Mouse (Mus musculus): ENCODE data around the gene 5730596B20Rik.

The 5730596B20Rik gene

DNA sequence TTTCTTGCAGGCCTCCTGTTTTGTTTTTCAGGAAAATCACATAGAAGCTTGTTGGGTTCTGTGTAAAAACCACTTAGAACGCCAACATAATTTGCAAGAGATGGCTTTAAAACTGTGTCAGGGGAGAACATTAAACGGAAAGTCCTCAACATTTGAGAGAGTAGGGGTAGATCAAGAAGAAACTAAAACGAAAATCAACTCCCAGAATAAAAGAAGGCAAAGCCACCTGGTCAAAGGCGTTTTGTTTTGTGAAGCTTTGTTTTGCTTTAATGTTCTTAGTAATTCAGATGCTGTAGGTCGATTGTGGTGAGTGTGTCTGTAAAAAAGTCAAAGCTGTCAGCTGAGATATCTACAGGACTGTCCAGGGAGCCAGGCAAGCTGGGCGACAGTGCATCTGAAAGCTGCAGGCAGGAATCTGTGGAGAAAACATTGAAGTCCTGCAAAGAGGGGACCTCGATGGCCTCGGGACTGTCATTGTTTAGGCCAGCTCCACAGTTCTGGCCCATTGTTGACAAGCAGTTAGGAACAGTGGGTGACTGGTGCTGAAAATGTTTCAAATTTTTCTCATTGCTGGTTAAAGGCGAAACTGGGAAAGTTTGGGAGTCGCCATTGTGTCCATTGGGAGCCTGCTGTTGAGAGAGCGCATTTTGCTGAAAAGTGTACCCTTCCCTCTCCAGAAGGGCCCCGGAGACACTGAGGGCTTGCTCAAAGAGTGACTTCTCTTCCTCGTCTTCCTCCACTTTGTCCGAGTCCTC is 14.5 kb upstream of the 5730596B20Rik start:
- no peak for DNase-seq (ENCODE audit: low read depth)

DNA sequence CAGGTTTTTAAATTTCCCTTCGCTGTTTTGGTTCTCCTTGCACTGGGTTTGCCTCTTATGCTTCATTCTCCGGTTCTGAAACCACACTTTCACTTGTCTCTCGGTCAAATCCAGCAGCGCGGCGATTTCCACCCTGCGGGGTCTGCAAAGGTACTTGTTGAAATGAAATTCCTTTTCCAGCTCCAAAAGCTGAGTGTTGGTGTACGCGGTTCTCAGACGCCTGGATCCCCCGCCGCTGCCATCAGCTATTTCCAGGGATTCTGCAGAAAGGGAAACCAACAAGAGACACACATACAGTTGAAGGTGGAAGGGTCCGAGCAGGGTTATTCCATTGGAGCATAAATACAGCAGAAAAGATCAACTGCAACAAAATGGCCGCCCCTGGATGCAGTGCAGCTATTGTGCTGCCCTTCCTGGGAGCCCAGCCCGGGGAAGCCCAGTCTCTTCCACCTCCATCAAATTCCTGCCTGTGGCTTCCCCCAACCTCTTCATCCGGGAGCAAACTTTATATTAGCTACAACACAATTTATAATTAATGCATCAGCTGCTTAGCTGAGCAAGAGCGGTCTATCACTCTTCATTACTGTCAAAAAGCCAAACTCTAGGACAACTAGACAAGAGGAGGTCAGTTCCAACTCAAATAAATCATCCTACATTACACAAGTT is 13.8 kb upstream of the 5730596B20Rik start:
- no peak for DNase-seq (ENCODE audit: low read depth)

DNA sequence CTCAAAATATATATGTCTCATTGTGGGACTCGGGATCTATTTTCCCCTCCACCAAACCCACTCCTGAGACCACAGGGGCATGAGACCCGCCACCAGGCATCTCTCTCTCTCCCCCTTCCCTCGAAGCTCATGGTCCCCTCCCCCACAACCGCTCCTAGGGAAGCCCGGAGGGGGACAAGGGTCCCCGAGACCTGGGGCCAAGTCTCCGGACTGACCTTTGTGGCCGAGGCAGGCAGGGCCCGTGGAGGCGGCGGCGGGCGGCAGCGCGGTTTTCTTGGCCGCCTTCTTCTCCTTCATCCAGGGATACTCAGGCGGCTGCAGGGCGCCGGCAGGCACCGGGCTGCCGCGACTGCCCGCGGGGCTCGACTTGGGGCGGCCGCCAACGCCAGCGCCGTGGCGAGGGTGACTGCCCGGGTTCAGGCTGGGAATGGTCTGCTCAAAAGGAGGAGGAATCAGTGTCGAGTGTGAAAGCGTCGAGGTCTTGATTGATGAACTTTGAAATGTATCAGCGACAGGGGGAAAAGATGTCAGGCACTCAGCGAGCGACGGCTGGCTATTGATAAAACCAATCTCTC is 13.2 kb upstream of the 5730596B20Rik start:
- no peak for DNase-seq (ENCODE audit: low read depth)

DNA sequence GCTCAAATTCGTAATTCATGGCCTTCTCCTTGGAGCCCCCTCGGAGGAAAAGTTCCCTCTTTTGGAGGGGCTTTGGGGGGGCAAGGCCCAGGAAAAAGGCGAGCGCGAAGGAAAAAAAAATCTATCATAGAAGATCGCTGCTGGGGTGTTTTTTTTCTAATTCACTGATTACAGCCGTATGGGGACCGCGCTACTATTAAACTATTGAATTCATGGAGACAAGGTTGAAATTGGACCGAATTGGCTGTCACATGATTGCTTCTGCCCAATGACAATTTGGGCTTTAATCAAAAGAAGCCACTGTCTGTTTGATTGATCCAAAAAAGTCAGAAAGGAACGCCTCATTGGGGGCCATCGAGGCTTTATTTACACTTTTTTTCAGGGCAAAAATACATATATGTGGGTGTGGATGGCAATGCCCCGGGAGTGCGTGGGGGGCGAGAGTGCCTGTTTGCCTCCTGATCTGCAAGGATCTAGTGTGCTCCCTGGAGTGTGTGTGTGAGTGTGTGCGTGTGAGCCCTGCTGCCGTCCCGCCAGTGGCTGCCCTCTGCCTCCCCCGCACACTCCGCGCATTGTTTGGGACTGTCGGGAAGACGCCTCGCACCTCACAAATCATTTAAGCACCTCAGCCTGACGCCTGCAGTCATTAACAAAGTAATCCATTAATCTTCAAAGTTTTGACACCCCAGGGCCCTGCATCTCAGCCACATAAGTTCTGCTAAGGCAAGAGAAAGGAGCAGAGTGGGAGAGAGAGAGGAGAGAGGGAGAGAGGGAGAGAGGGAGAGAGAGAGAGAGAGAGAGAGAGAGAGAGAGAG is 12.5 kb upstream of the 5730596B20Rik start, which contains the start of gene Hoxa2:
Gene Hoxa2 (minus strand): TSS at position 206 of the 815 bp plus-strand sequence.
- no peak for DNase-seq (ENCODE audit: low read depth)

DNA sequence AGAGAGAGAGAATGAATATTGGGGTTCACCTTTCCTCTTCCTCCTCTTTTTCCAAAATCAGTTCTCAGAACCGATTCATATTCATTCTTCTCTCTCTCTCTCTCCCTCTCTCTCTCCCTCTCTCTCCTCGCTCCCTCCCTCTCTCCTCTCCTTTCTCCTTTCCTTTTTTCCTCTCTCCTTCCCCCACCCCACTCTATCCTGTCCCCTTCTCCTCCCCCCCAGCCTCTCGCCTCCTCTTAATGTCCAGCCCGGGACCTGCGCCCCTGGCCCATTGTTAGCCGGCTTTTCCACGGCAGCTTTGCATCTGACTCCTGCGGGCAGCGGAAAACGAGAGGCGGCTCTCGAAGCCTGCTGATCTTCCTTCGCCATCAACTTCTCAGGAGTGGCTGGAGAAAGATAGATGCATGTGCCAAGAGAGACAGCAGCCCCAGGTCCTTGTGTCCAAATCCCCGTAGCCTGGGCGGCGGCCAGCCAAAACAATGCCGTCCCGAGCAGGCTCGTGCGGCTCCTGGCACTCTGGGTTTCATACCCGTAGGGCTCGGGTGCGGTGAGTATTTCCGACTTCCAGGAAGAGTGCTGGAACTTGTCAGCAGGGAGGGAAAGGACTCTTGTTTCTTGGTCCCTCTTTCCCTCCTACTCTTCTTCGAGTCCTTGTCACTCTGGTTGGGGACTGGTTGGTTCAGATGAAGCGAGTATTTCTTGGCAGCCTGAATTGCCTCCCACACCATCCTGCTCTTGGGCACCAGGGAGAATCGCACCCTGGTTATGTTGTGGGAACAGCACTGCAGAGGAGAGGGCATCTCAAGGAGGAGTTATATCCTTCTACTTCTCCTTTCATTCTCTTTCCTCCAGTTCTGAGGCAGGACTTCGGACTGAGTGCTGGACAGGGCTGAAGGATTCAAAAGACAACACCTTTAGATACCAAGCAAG is 11.6 kb upstream of the 5730596B20Rik start:
- no peak for DNase-seq (ENCODE audit: low read depth)

DNA sequence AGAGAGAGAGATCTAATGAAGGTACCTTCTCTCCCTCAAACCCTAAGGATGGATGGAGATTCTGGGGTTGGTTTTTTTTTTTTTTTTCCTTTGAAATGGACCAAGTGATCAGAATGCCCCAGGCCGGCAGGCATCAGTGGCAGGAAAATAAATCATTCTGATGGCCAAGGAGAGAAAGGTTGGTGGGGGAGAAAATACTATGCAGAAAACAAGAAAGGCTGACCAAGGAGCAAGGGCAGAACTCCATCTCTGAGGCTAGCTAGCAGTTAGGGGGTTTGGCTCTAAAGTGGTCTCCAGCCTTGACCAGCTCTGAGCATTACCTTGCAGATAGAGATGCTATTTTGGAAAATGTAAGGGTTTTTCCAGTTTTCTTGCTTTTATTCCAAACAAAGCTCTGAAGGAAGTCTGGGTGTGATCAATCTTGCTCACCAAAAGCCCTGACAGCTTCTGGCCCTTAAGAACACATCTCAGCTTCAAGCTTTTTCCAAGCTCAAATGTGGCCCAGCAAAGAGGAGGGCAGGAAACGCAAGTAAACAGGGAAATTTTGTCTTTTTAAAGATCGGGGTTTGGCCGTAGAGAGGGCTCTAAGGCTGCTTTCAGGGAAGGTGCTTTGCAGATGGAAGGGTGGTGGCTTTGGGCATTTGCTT is 10.7 kb upstream of the 5730596B20Rik start:
- DNase-seq (ENCODE audit: low read depth), result no peak

DNA sequence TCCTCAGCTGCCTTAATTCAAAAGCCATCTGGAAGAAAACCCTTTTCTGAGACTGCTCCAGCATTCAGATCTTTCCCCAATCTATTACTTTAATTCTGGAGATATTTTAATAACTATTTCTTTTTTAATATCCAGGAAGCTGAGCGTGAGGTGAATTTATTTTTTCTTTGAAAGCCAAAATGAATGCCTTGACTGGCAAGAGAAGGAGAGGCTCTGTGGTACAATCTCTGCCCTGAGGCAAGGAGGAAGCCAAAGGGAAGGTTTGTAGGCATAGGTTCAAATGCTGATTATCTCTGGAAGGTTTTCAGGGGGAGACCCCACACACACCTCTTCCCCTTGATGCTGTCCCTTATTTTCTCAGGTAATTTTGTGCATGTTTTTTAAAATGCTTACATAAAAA is 10.1 kb upstream of the 5730596B20Rik start:
- DNase-seq (ENCODE audit: low read depth), result no peak

DNA sequence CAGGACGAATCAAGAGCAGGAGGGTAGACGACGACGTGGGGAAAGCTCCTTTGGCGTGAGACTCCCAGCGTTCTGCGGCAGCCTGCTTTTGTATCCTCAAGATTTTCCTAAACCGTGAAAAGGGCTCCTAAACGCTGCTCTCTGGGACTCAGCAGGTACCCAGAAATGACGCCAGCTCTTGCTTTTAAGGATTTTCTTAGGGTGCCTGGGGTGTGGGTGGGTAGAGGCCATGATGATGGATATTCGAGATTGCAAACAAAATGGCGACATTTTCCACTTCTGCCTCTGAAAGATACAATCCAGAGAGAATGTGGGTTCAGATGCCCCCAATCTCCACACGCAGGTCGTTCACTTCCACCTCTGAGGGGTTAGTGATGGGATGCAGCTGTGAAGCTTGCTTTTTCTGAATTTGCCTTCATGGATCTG is 9.5 kb upstream of the 5730596B20Rik start:
- DNase-seq (ENCODE audit: low read depth), result no peak

DNA sequence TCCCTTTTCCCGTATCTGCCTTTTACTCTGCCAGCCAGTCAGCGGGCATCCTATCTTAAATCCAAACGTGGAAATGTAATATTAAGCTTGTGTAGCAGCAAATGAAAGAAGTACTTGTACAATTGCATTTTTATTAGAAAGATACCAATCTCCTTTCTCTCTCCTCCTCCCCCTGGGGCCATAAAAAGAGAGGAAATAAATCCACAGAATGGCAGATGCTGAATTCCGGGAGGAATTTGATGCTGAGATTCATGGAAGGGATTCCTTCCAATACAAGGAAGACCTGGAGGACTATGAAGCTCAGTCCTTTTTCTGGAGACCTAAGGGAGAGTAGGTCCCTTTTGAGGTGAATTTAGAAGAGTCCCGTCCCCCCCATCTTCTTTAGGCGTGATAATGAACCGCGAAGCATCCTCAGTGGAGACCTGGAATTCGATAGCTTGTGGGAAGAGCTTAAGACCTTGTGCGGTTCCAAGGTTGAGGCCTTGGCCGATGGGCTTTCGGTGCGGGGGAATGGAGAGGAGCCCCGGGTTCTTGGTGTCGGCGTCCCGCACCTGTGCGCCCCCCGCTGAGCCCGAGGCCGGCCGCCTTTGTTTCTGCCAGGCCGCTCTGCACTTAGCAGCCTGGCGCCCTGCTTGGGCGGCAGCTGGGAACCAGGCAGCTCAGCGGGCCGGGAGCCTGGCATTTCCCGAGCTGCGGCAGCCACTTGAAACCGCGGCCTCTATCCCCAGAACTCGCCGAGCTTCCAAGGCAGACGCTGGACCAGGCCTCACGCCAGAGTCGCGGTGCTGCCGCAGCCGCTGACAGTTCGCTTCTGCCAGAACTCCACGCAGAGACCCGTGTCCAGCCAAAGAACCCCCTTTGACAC is 8.9 kb upstream of the 5730596B20Rik start:
- no peak for DNase-seq (ENCODE audit: low read depth)

DNA sequence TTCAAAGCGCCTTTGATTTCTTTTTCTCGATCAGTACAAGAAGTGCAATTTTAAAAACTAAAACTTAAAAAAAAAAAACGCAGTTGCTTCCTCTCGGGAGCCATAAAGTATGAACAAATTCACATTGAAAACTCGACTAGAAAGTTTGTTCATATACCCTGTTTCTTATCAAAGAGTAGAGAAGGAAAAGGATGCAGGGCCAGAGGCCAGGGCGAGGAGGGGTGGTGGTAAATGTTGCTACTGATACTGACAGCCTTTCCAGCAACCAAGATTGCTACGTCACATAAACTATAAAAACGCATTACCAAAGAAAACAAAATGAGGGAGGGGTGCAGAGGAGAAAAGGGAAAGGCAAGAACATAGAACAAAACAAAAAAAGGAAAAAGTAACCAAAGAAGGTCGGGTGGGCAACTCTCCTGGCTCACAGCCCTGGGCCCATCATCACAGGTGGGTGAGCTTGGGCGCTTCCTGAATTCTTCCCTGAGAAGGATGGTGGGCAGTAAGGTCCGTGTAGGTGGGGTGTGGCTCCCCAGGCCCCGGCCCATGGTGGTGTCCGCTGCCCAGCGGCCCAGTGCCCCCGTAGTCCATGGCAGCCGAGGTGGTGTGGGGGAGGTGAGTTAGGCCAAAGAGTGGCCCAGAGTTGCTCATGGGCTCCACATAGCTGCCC is 7.7 kb upstream of the 5730596B20Rik start:
- DNase-seq (ENCODE audit: low read depth), result no peak

DNA sequence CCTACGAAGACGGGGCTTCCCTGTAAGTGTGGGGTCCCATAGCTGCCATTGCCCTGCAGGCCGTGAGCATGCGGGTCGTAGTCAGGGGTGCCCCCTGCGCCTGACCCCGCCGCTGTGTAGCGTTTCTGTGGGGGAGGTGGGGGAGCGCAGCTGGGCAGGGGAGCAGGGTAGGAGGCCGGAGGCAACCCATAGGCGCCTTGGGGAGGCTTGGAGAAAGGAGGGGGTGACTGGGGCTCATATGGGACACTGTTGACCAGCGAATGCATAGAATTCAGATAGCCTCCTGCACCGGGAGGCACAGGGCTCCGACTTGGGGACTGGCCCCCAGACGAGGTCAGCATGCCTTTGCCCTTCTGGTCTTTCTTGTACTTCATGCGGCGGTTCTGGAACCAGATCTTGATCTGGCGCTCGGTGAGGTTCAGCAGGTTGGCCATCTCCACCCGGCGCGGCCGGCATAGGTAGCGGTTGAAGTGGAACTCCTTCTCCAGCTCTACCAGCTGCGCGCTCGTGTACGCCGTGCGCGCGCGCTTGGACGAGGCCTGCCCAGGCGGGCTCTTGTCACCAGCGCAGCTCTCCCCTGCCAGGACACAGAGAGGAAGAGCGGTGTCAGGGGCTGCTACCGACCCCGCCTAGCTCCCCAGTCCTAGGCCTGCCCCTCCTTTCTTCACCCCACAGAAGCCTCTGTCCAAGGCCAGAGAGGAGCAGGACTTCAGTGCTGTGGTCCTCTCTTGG is 7.0 kb upstream of the 5730596B20Rik start:
- DNase-seq (ENCODE audit: low read depth), result no peak

DNA sequence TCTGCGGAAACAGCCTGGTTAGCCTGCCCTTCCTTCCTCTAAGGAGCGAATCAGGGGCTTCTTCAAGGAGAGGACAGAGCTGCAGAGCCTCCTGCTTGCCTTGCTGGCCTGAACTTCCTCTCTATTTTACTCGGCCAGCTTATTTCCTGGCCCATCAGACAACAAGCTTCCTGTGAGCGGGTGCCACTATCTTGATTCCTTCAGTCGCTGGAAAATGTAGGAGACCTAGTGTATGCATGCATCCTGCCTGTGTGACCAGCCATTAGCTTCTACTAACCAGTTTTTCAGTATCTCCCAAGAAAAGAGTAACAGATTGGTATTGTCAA is 6.4 kb upstream of the 5730596B20Rik start:
- no peak for DNase-seq (ENCODE audit: low read depth)

DNA sequence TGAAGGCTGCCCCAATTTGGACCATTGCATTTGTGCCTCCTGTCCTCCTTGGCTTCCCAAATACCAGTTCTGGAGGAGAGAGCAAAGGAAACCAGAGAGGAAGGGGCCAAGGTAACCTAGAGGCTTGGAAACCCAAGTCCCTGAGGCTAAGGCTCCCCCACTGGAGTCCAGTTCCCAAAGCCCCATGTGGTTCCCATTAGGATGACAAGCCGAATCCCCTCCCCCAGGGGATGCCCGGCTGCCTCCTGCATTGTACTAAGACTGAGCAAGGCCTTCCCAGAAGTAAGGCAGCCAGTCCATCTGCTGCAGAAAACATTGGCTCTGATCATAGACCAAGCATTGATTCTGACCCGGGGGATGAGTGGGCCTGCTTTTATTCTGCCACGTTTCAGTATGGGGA is 6.0 kb upstream of the 5730596B20Rik start:
- no peak for DNase-seq (ENCODE audit: low read depth)

DNA sequence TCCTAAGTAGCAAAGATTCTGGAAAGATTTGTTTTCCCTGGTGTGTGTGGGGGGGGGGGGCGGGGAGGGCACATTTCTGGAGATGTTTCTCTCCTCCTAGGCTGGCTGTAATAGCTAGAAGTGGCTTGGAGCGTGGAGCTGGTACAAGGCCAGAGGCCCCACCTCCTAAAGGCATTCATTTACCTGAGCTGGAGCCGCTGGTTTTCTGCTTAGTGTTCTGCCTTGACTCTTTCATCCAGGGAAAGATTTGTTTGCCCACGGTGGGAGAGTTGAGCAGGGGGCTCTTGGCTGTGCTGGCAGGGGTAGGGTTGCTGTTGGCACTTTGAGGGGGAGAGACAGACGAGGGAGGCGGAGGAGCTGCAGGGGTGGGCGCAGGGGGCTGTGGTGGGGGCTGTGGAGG is 5.4 kb upstream of the 5730596B20Rik start:
- DNase-seq (ENCODE audit: low read depth), result no peak

DNA sequence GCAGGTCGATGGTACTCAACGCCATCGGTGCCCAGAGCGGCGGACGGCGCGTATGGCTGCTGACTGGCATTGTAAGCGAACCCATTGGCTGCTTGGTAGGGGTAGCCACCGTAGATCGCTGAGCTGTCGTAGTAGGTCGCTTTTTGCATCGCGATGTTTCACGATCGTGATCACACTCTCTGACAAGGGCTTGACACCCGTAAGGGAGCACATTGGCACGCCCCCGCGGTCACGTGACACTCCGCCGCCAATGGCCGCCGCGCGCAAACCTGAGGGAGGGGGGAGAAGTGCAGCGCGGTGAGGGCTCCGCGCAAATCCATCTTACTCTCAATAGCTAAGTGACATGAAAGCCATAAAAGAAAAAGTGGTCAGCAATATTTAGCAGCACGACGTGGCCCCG is 4.8 kb upstream of the 5730596B20Rik start:
- peak; percentile 34 for DNase-seq (ENCODE audit: low read depth)

DNA sequence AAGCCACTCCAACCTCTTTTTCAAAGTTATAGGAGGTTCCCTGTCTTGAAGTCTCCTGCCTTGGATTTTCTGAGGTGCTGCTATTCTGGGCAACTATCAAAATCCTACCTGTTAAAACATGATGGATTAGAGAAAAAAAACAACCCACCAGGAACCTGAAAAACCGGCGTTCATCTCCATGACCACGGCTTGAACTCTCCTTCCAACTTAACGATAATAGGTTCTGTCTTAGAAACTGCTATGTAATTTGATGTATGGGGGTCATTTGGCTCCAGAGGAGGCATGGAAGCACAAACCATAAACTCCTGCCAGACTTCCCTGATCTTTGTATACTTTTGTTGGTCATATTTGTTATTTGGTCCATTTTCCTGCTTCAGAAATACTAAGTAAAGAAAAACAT is 3.6 kb upstream of the 5730596B20Rik start:
- DNase-seq (ENCODE audit: low read depth), result no peak

DNA sequence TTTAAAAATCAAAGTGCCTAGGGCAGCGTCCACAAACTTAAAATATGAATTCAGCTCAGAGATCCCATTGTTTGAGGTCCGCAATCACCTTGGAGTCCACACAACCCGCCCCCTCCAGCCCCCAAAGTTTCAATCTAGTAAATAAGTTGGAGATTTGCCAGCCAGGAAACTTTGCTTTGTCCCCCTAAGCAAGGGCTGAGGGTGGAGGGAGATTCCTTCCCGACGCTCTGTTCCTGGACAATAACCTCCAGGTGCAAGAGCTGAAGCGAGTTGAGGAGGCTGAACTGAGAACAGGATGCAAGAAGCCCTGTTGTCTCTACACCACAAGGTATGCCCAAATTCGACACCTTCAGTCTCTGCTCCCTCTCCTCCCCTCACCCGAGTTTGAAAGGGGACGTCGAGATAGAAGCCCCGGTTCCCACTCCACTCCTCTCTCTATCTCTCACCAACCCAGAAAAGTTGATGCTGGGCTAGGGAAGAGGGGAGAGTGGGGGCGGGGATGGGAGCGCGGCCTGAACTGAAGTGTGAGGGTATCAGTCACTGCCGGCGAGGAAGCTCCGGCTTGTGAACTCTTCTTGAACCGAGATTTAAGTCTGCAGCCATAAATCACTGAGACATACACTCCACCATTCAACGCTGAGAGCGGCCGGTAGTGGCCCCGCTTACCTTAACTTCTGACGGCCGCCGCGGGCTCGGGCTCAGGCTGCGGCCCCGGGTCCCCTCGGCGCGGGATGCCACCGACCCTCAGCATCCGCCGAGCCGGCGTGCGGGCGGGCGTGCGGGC is 2.1 kb upstream of the 5730596B20Rik start:
- DNase-seq (ENCODE audit: low read depth), result no peak

DNA sequence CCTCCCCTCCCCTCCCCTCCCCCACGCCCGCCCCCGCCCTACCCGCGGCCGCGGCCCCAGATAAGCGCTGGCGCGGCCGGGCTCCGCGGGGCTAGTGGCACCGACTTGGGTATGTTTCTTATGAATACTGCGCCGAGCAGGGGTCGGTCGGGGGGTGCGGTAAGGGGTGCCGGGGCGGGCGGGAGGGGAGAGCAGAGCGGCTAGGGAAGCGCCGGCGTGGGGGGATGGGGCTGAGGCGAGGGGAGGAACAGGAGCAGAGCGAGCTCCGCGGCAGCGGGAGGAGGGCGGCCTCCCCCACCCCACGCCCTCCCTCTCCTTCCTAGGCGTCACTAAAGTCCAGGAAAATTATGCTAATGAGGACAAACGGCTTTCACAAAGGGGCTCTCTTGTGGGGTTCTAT is 1.4 kb upstream of the 5730596B20Rik start:
- DNase-seq (ENCODE audit: low read depth), result no peak

Data from c-Kit-positive CD71-negative TER-119-negative erythroid progenitor cells, embryonic 14.5 days (primary cell).